Mouse (Mus musculus) liver, embryonic 15.5 days (tissue): ENCODE measurements around the gene Cxcl17. TPM values are rescaled to one million over a fixed set of nuclear protein-coding genes. Genes with fewer than 3 reads are reported as not detected.
A peak's percentile ranks its signal among the peaks of the same experiment; 100 is the strongest.
"Not testable (repeated sequence)": the region's sequence is repeated elsewhere in the genome, so short reads cannot be mapped to it uniquely, and the experiment has no call there.

Experiments used
- ATAC-seq: fragments of 200-750 bp; cut with Nextera tagmentation; 2 replicates; pipeline ENCODE4 v1.8.0; 2017; ENCODE audit warnings: moderate number of reproducible peaks, mild to moderate bottlenecking, moderate library complexity; ENCODE audit not compliant: insufficient read depth
- H3K27ac ChIP-seq: fragments of 300-500 bp; sonication (generic); replicated peaks from 2 replicates; pipeline ENCODE4 v1.5.1; 2015; ENCODE audit warnings: mild to moderate bottlenecking, inconsistent platforms
- H3K27me3 ChIP-seq: fragments of 300-500 bp; sonication (generic); 2 replicates; pipeline ENCODE4 v1.6.1; 2015; ENCODE audit warnings: mild to moderate bottlenecking, inconsistent platforms
- H3K36me3 ChIP-seq: fragments of 300-500 bp; sonication (generic); replicated peaks from 2 replicates; pipeline ENCODE4 v1.6.1; 2015; ENCODE audit warnings: moderate library complexity, mild to moderate bottlenecking, inconsistent platforms
- H3K4me1 ChIP-seq: fragments of 300-500 bp; sonication (generic); replicated peaks from 2 replicates; pipeline ENCODE4 v1.6.1; 2015; ENCODE audit warnings: inconsistent platforms
- H3K4me2 ChIP-seq: fragments of 300-500 bp; sonication (generic); 2 replicates; pipeline ENCODE4 v1.6.1; 2015; ENCODE audit warnings: moderate library complexity, mild to moderate bottlenecking, inconsistent platforms
- H3K4me3 ChIP-seq: fragments of 300-500 bp; sonication (generic); replicated peaks from 2 replicates; pipeline ENCODE4 v1.5.1; 2015; ENCODE audit warnings: mild to moderate bottlenecking, inconsistent platforms
- H3K9ac ChIP-seq: fragments of 300-500 bp; sonication (generic); 2 replicates; pipeline ENCODE4 v1.6.1; 2015; ENCODE audit warnings: moderate library complexity, mild to moderate bottlenecking, inconsistent platforms
- H3K9me3 ChIP-seq: fragments of 300-500 bp; sonication (generic); replicated peaks from 2 replicates; pipeline ENCODE4 v1.6.1; 2016; ENCODE audit warnings: inconsistent platforms
- WGBS: fragments of 180-500 bp; shearing (Covaris S2); methylation state at CpG from one replicate; pipeline ENCODE4 v1.1.7; 2015; ENCODE audit warnings: mixed read lengths; ENCODE audit not compliant: insufficient replicate concordance; 5-methylcytosine and 5-hydroxymethylcytosine counted together
- polyA plus RNA-seq: library from polyadenylated mRNA; unstranded; fragments of >200 nt; fragmentation: Nextera tagmentation; extraction: Ambion mirVana; gene quantifications from 2 replicates; pipeline ENCODE4 v1.2.1, GENCODE M21; 2015

The Cxcl17 gene
- not detected in 2 replicates for polyA plus RNA-seq

GRCm38 (mm10) chr7:25412833-25413441 is at the start of gene Cxcl17:
Gene Cxcl17, minus strand, starts transcription at chr7:25412886.
- H3K4me2 ChIP-seq, result no peak within 1 kb of the TSS
- WGBS, result 42% methylated on average over 7 of the region's 7 CpGs
- no peak within 1 kb of the TSS for H3K4me3 ChIP-seq
- no peak within 1 kb of the TSS for H3K9ac ChIP-seq
- no peak within 1 kb of the TSS for H3K27ac ChIP-seq
- H3K4me1 ChIP-seq, result 0 out of 2 replicates have a peak, but pooled peaks cover 4% of the 10 kb centered on the region
- H3K9me3 ChIP-seq, result no peaks in the 10 kb centered on the region
- no peaks in the 10 kb centered on the region for H3K36me3 ChIP-seq
- no peak for ATAC-seq
- H3K27me3 ChIP-seq, result no peaks in the 10 kb centered on the region

- not testable (repeated sequence) for H3K9me3 ChIP-seq, H3K27me3 ChIP-seq, H3K36me3 ChIP-seq, H3K4me1 ChIP-seq, H3K9ac ChIP-seq, H3K4me2 ChIP-seq, ATAC-seq, H3K27ac ChIP-seq, H3K4me3 ChIP-seq
- WGBS, result no CpG with 5 or more reads among the region's 1 CpGs
Observed at GRCm38 (mm10) chr7:25462033-25462337, 49.3 kb upstream of the Cxcl17 start.

DNA sequence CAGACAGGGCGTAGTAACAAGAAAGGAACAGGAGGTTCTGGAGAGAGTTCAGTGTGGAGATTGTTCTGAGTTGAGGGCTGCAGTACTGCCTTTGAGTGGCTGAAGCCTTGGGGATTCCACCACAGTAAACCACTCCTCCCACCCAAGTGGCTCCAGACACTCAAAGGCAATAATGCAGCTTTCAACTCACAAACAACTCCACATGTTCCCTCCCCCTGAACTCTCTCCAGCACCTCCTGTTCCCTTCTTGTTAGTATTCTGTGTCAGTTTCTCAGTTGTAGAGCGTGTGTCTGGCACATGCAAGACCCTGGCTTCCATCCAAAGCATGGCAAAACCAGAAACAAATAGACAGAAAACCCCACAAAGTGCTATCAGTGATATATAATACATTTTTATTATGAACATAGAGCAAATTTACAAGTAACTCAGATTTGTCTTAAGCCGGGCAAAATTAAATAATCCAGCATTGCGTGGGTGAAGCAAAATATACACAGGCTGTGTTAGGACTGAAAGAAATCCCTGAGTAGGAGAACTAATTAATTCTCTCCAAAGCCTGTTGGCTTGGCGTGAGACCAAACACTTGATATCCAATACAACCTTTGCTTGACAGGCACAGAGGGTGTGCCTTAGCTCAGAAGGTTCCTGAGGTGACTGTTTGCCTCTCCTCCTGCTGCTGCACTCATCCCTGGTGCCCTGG is 48.8 kb upstream of the Cxcl17 start:
- H3K4me3 ChIP-seq, ATAC-seq, H3K4me1 ChIP-seq, H3K27ac ChIP-seq, H3K4me2 ChIP-seq, H3K9ac ChIP-seq, H3K9me3 ChIP-seq, H3K27me3 ChIP-seq, H3K36me3 ChIP-seq: not testable (repeated sequence)
- WGBS, result 65% methylated on average over 4 of the region's 5 CpGs

GRCm38 (mm10) chr7:25452103-25452502 is 39.4 kb upstream of the Cxcl17 start:
- no peak overlapping the region for H3K4me2 ChIP-seq
- no peak for ATAC-seq
- H3K9me3 ChIP-seq, result no peaks in the 10 kb centered on the region
- 68% methylated on average over 3 of the region's 3 CpGs for WGBS
- no peak overlapping the region for H3K4me3 ChIP-seq
- 0 out of 2 replicates have a peak, but pooled peaks cover 3% of the 10 kb centered on the region for H3K4me1 ChIP-seq
- H3K36me3 ChIP-seq, result no peaks in the 10 kb centered on the region
- H3K27ac ChIP-seq, result no peak overlapping the region
- H3K9ac ChIP-seq, result no peak overlapping the region
- no peaks in the 10 kb centered on the region for H3K27me3 ChIP-seq

GRCm38 (mm10) chr7:25449913-25450890 is 37.5 kb upstream of the Cxcl17 start:
- H3K27me3 ChIP-seq, result no peaks in the 10 kb centered on the region
- no peaks in the 10 kb centered on the region for H3K36me3 ChIP-seq
- 36% methylated on average over 9 of the region's 9 CpGs for WGBS
- H3K9ac ChIP-seq, result no peak overlapping the region
- H3K27ac ChIP-seq, result peak overlapping the region; percentile 46
- no peak overlapping the region for H3K4me2 ChIP-seq
- H3K4me1 ChIP-seq, result 0 out of 2 replicates have a peak, but pooled peaks cover 3% of the 10 kb centered on the region
- H3K4me3 ChIP-seq, result no peak overlapping the region
- ATAC-seq, result peak; percentile 57; the same call in 1 of the 2 replicates
- H3K9me3 ChIP-seq, result no peaks in the 10 kb centered on the region

DNA sequence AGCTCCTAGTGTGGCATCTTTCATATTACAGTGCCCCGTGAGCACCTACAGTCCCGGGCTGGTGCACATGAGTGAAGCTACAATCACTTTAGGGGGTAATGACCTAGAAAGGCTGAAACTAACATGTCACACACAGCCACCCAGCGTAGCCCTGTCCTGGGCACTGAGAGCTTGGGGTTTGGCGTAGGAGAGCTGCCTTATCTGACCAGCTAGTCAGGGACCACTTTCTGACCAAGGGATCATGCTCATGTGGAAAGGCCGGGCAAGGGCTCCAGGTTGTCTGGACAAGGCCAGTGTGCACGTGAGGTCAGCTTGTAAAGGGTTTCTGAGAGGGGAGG is 28.1 kb upstream of the Cxcl17 start:
- ATAC-seq, result peak; percentile 53; the same call in 1 of the 2 replicates
- 53% methylated on average over 6 of the region's 6 CpGs for WGBS

DNA sequence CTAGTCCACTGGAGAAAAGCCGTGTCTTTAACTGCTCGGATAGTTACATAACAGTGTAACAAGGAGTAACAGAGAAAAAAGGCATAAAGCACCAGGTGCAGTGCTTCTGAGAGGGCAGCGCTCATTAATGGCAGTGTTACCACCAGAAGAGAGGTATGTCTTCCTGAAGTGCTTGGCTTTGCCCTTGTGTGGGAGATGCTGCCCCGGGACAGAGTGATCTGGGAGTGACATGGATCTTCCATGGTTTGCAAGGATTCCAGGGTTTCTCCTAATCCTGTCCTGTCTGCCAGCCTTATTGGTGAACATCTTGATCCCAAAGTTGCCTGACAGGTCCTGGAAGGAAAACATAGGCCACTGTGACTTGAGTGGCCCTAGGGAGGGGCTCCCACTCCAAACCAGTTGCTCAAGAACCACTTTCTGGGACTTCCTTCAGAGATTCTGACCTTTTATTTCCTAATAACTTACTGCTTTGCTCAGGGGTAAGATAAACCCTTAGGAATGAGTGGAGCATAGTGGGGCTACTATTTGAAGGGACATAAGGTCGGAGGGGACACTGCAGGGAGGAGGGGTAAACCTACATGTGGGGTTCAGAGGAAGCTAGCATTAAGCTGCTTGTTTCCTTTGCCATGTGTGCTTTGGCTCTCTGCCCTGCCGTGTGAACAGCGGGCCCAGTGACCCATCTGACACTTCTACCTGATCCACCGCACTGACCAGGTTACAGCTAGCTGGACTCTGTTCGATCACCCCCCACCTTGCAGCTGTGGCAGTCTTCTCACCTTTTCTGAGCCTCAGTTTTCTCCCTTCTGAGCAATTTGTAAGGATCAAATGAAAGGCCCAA is 27.5 kb upstream of the Cxcl17 start:
- no peak overlapping the region for H3K9ac ChIP-seq
- peaks cover 20% of the 10 kb centered on the region for H3K4me1 ChIP-seq
- peak; percentile 87 for ATAC-seq
- no peak overlapping the region for H3K4me2 ChIP-seq
- 69% methylated on average over 9 of the region's 9 CpGs for WGBS
- H3K27me3 ChIP-seq, result no peaks in the 10 kb centered on the region
- no peaks in the 10 kb centered on the region for H3K36me3 ChIP-seq
- no peaks in the 10 kb centered on the region for H3K9me3 ChIP-seq
- no peak overlapping the region for H3K4me3 ChIP-seq
- H3K27ac ChIP-seq, result peak overlapping the region; percentile 78

More for the DNA sequence above, 28.1 kb upstream of the Cxcl17 start:
- H3K27ac ChIP-seq, result peak overlapping the region; percentile 78
- no peaks in the 10 kb centered on the region for H3K27me3 ChIP-seq
- H3K4me2 ChIP-seq, result no peak overlapping the region
- H3K9me3 ChIP-seq, result no peaks in the 10 kb centered on the region
- no peaks in the 10 kb centered on the region for H3K36me3 ChIP-seq
- H3K9ac ChIP-seq, result no peak overlapping the region
- H3K4me3 ChIP-seq, result no peak overlapping the region
- H3K4me1 ChIP-seq, result peaks cover 17% of the 10 kb centered on the region

- H3K4me3 ChIP-seq, result no peak overlapping the region
- peaks cover 25% of the 10 kb centered on the region for H3K4me1 ChIP-seq
- H3K9ac ChIP-seq, result no peak overlapping the region
- ATAC-seq, result no peak
- no peaks in the 10 kb centered on the region for H3K36me3 ChIP-seq
- 66% methylated on average over 8 of the region's 8 CpGs for WGBS
- H3K27me3 ChIP-seq, result no peaks in the 10 kb centered on the region
- H3K4me2 ChIP-seq, result no peak overlapping the region
- no peaks in the 10 kb centered on the region for H3K9me3 ChIP-seq
- no peak overlapping the region for H3K27ac ChIP-seq
Observed at GRCm38 (mm10) chr7:25439124-25439822, 26.6 kb upstream of the Cxcl17 start.

- peaks cover 31% of the 10 kb centered on the region for H3K4me1 ChIP-seq
- no peaks in the 10 kb centered on the region for H3K27me3 ChIP-seq
- H3K4me2 ChIP-seq, result no peak overlapping the region
- no peak overlapping the region for H3K9ac ChIP-seq
- no peak overlapping the region for H3K4me3 ChIP-seq
- H3K9me3 ChIP-seq, result no peaks in the 10 kb centered on the region
- H3K36me3 ChIP-seq, result no peaks in the 10 kb centered on the region
- no peak for ATAC-seq
- 45% methylated on average over 2 of the region's 2 CpGs for WGBS
- H3K27ac ChIP-seq, result 0 out of 2 replicates have a peak overlapping the region, but pooled peaks have one; percentile 2
Observed at GRCm38 (mm10) chr7:25436704-25437103, 24.0 kb upstream of the Cxcl17 start.

- 64% methylated on average over 6 of the region's 6 CpGs for WGBS
- H3K27ac ChIP-seq, result 0 out of 2 replicates have a peak overlapping the region, but pooled peaks have one; percentile 2
- H3K9ac ChIP-seq, result no peak overlapping the region
- H3K4me2 ChIP-seq, result no peak overlapping the region
- H3K9me3 ChIP-seq, result no peaks in the 10 kb centered on the region
- H3K4me1 ChIP-seq, result peaks cover 31% of the 10 kb centered on the region
- H3K36me3 ChIP-seq, result no peaks in the 10 kb centered on the region
- H3K27me3 ChIP-seq, result no peaks in the 10 kb centered on the region
- no peak for ATAC-seq
- no peak overlapping the region for H3K4me3 ChIP-seq
Observed at GRCm38 (mm10) chr7:25436226-25436625, 23.5 kb upstream of the Cxcl17 start.
